Mouse (Mus musculus): ENCODE measurements at regions not wholly inside any gene's neighbourhood (a gene's known extent, or its start where the extent isn't known, plus 50 kb on each side); places are given as distances from the start of the nearest gene placed in this dataset.
"Not testable (repeated sequence)": the region's sequence is repeated elsewhere in the genome, so short reads cannot be mapped to it uniquely, and the experiment has no call there.

- no peak for DNase-seq (ENCODE audit: low spot score)
These were observed 103.2 kb upstream of the Arhgap20 start for GRCm38 (mm10) chr9:51661911-51662310.

- DNase-seq (ENCODE audit: low spot score): no peak
These were observed 100.8 kb upstream of the Arhgap20 start for GRCm38 (mm10) chr9:51664353-51664752.

- DNase-seq (ENCODE audit: low spot score): no peak
These were observed 100.3 kb upstream of the Arhgap20 start for GRCm38 (mm10) chr9:51664876-51665275.

- DNase-seq (ENCODE audit: low spot score): not testable (repeated sequence)
These were observed 96.2 kb upstream of the Arhgap20 start for GRCm38 (mm10) chr9:51668976-51669375.

GRCm38 (mm10) chr9:51670531-51670930, 94.6 kb upstream of the Arhgap20 start:
- DNase-seq (ENCODE audit: low spot score): no peak

GRCm38 (mm10) chr9:51686536-51686935, 78.6 kb upstream of the Arhgap20 start:
- no peak for DNase-seq (ENCODE audit: low spot score)

GRCm38 (mm10) chr9:51714326-51714725, 50.8 kb upstream of the Arhgap20 start:
- no peak for DNase-seq (ENCODE audit: low spot score)
